Mouse (Mus musculus) embryo, embryonic 10.5 days (tissue): ENCODE data around the gene Mrgprh.
"Not testable (repeated sequence)": the region's sequence is repeated elsewhere in the genome, so short reads cannot be mapped to it uniquely, and the experiment has no call there.

ENCODE experiments used
- DNase-seq: peaks from one replicate; pipeline ENCODE4 v3.0.0-alpha.2; 2015; ENCODE audit warnings: low spot score

Gene Mrgprh

GRCm38 (mm10) chr17:12868043-12868442 is 7.8 kb upstream of the Mrgprh start, which contains the start of gene Mas1:
Mas1 (minus strand) TSS chr17:12868143.
- DNase-seq: no peak

GRCm38 (mm10) chr17:12868640-12869039 is 7.2 kb upstream of the Mrgprh start:
- DNase-seq: peak; percentile 15

GRCm38 (mm10) chr17:12872275-12873028 is 3.4 kb upstream of the Mrgprh start:
- no peak for DNase-seq

GRCm38 (mm10) chr17:12880178-12880577 is 4.3 kb downstream of the Mrgprh start:
- peak; percentile 95 for DNase-seq

GRCm38 (mm10) chr17:12881216-12881615 is 5.4 kb downstream of the Mrgprh start:
- DNase-seq: no peak

- no peak for DNase-seq
These were observed 10.8 kb downstream of the Mrgprh start for GRCm38 (mm10) chr17:12886620-12887019.

- DNase-seq: no peak
These were observed 11.4 kb downstream of the Mrgprh start for GRCm38 (mm10) chr17:12887021-12887775.

GRCm38 (mm10) chr17:12891054-12891453 is 15.2 kb downstream of the Mrgprh start:
- no peak for DNase-seq

GRCm38 (mm10) chr17:12892033-12892432 is 16.2 kb downstream of the Mrgprh start:
- DNase-seq: no peak

GRCm38 (mm10) chr17:12897674-12898073 is 21.8 kb downstream of the Mrgprh start:
- no peak for DNase-seq

- DNase-seq: not testable (repeated sequence)
These were observed 22.8 kb downstream of the Mrgprh start for GRCm38 (mm10) chr17:12898607-12899006.

- DNase-seq: no peak
These were observed 26.5 kb downstream of the Mrgprh start for GRCm38 (mm10) chr17:12902291-12902690.

GRCm38 (mm10) chr17:12903372-12904333 is 27.8 kb downstream of the Mrgprh start:
- peak; percentile 36 for DNase-seq

- no peak for DNase-seq
These were observed 28.5 kb downstream of the Mrgprh start for GRCm38 (mm10) chr17:12904349-12904748.

GRCm38 (mm10) chr17:12905810-12906209 is 30.0 kb downstream of the Mrgprh start:
- no peak for DNase-seq

GRCm38 (mm10) chr17:12906436-12906835 is 30.6 kb downstream of the Mrgprh start:
- no peak for DNase-seq

- no peak for DNase-seq
These were observed 33.8 kb downstream of the Mrgprh start, which contains the start of gene Pnldc1 for GRCm38 (mm10) chr17:12909361-12910280. Pnldc1 (minus strand) TSS chr17:12910230.

- no peak for DNase-seq
These were observed 34.6 kb downstream of the Mrgprh start for GRCm38 (mm10) chr17:12910391-12910790.

GRCm38 (mm10) chr17:12915488-12915880 is 39.6 kb downstream of the Mrgprh start, which contains the start of gene Tcp1:
Tcp1 (plus strand) TSS chr17:12915701.
- DNase-seq: peak; percentile 33

- peak; percentile 100 for DNase-seq
These were observed 40.2 kb downstream of the Mrgprh start, which contains the start of gene Mrpl18 for GRCm38 (mm10) chr17:12915881-12916583. Mrpl18 (minus strand) TSS chr17:12916345.
